Comparison of ENCODE assay signal across 12 mouse cellular contexts in the genomic region with DNA sequence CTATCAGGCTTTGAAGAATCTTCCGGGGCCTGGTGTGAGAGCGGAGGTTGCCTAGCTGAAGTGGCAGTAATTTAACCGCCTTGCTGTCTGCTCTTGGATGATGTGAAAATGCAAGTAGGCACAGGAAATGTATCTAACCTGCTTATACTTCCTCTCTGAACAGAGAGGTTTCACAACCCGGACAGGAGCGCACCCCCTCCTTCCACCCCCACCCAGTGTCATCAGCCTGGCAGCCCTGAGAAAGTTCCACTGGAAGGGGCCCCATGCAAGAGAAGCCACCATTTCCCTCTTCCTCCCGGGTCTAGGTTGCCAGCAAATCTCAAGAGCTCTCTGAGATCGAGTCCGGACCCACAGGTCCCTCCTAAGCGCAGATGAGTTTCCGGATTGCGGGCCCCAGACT. TPM values are rescaled to one million over a fixed set of nuclear protein-coding genes. Genes with fewer than 3 reads are reported as not detected.
DNase-seq lines count a peak whose midpoint lies in the region; ATAC-seq lines count a peak whose summit lies in the region.
"Had no signal": no experiment of that assay in that cellular context is flagged by ENCODE, and none has a peak within 500 bp of the region (broad histone marks: within the 10 kb centered on the region; RNA-seq: fewer than 3 reads in every experiment).

A gene (plus strand): TSS at position 163 of the 400 bp plus-strand sequence.

- peak; percentile 36 for DNase-seq in liver
- DNase-seq in monocyte, adult 2 months (ENCODE audit: low read depth in 1 of 2, low spot score in 2 of 2): peak; percentile 37 to 68
- peak; percentile 79 for DNase-seq in thymus, postnatal 25 days
- DNase-seq in layer of hippocampus, adult 8-10 months (ENCODE audit: low spot score in 2 of 2): no peak
- no peak for DNase-seq in layer of hippocampus, adult 11-12 months (ENCODE audit: low spot score)
- no peak for DNase-seq in left cerebral cortex, postnatal 4 days
- DNase-seq: adrenal gland, postnatal 25 days; retina, postnatal 1 day had no signal

- H3K27me3 ChIP-seq in heart, embryonic 16.5 days (ENCODE audit: control insufficient read depth, insufficient read depth, low read length): no peaks in the 10 kb centered on the region
- H3K27me3 ChIP-seq in heart, embryonic 12.5 days (replicated peaks): no peaks in the 10 kb centered on the region
- H3K27me3 ChIP-seq: hindbrain, embryonic 15.5 days; midbrain, embryonic 12.5 days had no signal

- ATAC-seq in heart, embryonic 16.5 days (replicated peaks; ENCODE audit: extremely low read depth, insufficient read depth, low FRiP score): peak; percentile 57; the same call in 1 of the 2 replicates
- no peak for ATAC-seq in heart, embryonic 12.5 days (ENCODE audit: insufficient number of reproducible peaks, low FRiP score)

- peak within 1 kb of the TSS; percentile 64 for H3K27ac ChIP-seq in heart, embryonic 16.5 days (ENCODE audit: low read length)
- H3K27ac ChIP-seq in heart, embryonic 12.5 days (ENCODE audit: poor library complexity, severe bottlenecking): no peak within 1 kb of the TSS
- H3K27ac ChIP-seq: hindbrain, embryonic 15.5 days; midbrain, embryonic 12.5 days had no signal

- peak within 1 kb of the TSS; percentile 36 for H3K4me3 ChIP-seq in heart, embryonic 16.5 days (ENCODE audit: low read length)
- H3K4me3 ChIP-seq in heart, embryonic 12.5 days: no peak within 1 kb of the TSS
- H3K4me3 ChIP-seq: hindbrain, embryonic 15.5 days; midbrain, embryonic 12.5 days had no signal

- intact Hi-C loops in left cerebral cortex, postnatal 4 days (cut with DNase I): no loop called here

- 60% methylated on average over 11 of the region's 11 CpGs for WGBS in heart, embryonic 16.5 days
- 70% methylated on average over 11 of the region's 11 CpGs for WGBS in heart, embryonic 12.5 days

- no peaks in the 10 kb centered on the region for H3K36me3 ChIP-seq in heart, embryonic 16.5 days (ENCODE audit: control insufficient read depth, insufficient read depth)
- H3K36me3 ChIP-seq in heart, embryonic 12.5 days: no peaks in the 10 kb centered on the region
- H3K36me3 ChIP-seq: hindbrain, embryonic 15.5 days; midbrain, embryonic 12.5 days had no signal

- H3K4me2 ChIP-seq in heart, embryonic 16.5 days (ENCODE audit: low read depth, low read length): peak within 1 kb of the TSS; percentile 26
- H3K4me2 ChIP-seq in heart, embryonic 12.5 days: no peak within 1 kb of the TSS
- H3K4me2 ChIP-seq: hindbrain, embryonic 15.5 days; midbrain, embryonic 12.5 days had no signal

- H3K4me1 ChIP-seq in heart, embryonic 16.5 days (ENCODE audit: control insufficient read depth, insufficient read depth, low read length): peaks cover 3% of the 10 kb centered on the region; the same call in 1 of the 2 replicates
- peaks cover 10% of the 10 kb centered on the region for H3K4me1 ChIP-seq in heart, embryonic 12.5 days (replicated peaks)
- H3K4me1 ChIP-seq: hindbrain, embryonic 15.5 days; midbrain, embryonic 12.5 days had no signal

- peak within 1 kb of the TSS; percentile 34; the same call in 1 of the 2 replicates for H3K9ac ChIP-seq in heart, embryonic 16.5 days (ENCODE audit: low read length)
- no peak within 1 kb of the TSS for H3K9ac ChIP-seq in heart, embryonic 12.5 days
- H3K9ac ChIP-seq: hindbrain, embryonic 15.5 days; midbrain, embryonic 12.5 days had no signal

- no peaks in the 10 kb centered on the region for H3K9me3 ChIP-seq in heart, embryonic 16.5 days (replicated peaks; ENCODE audit: control insufficient read depth, low read length)
- H3K9me3 ChIP-seq in heart, embryonic 12.5 days (replicated peaks): no peaks in the 10 kb centered on the region
- H3K9me3 ChIP-seq: hindbrain, embryonic 15.5 days; midbrain, embryonic 12.5 days had no signal

RNA-seq across cellular contexts. Expression of the gene that starts here (rescaled TPM):
- polyA plus RNA-seq in heart, embryonic 16.5 days (2015; fragmentation: Nextera tagmentation; extraction: Ambion mirVana): 3.3 and 8.1 TPM in 2 replicates
- 1.0 and 1.1 TPM in 2 replicates for polyA plus RNA-seq in heart, embryonic 12.5 days (2016; fragmentation: Nextera tagmentation; extraction: Ambion mirVana)
- total RNA-seq in layer of hippocampus, adult 8-10 months (2022): under 1 TPM; 0.36 to 0.73 (median 0.53) TPM
- 1 to 10 TPM; 1.2 to 1.6 TPM for total RNA-seq in left cerebral cortex, postnatal 4 days (2021)

Comparison
In these comparisons a context has a peak if more than half of its experiments do, and no peak if none do; other contexts are left out.
1. DNase-seq: peak in liver (single experiment), monocyte, adult 2 months (2 of 2) and thymus, postnatal 25 days (single experiment); none in layer of hippocampus, adult 8-10 months (0 of 2), layer of hippocampus, adult 11-12 months (single experiment) and left cerebral cortex, postnatal 4 days (single experiment).